Mouse (Mus musculus) ES-Bruce4 (cell line): ENCODE measurements around the gene Ndufc1.

Experiments
- CTCF ChIP-seq: IDR thresholded peaks from one replicate; pipeline ENCODE4 v1.8.1; 2011; ENCODE audit warnings: low read depth, low read length
- EP300 ChIP-seq: IDR thresholded peaks from 2 replicates; pipeline ENCODE4 v1.6.1; 2011; ENCODE audit warnings: low read depth, low read length; ENCODE audit not compliant: insufficient read depth

DNA sequence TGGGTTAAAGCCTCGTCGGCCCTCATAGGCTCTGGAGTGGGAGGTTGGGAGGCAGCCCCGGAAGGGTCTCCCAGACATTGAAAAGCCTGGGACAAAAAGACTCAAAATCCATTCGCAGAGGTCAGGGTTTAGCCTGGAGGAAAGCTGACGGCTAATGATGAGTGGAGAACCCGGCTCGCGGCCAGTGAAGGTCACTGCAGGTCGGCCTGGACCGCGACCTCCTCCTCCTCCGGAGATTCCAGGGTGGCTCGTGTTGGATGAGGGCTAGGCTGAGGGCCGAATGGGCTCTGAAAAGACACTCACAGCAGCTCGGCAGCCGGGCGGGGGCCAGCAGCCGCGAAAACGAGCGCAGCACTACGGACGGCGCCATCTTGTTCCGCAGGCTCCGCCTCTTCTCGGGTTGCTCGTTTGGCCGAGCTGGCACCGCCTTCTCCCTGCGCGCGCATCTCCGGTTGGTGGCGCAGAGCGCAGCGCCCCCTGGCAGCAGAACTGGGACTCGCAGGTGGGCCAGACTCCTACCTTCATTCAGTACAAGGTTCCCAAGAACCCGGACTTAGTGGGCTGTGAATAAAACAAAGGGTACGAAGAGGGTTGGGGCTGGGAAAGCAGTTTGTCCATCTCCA is at the start of gene Ndufc1:
- TF ChIP-seq CTCF (peak; percentile 88), EP300 (no peak)
